Mouse (Mus musculus) adrenal gland, postnatal 25 days (tissue): ENCODE measurements around the gene Cd81. TPM values are rescaled to one million over a fixed set of nuclear protein-coding genes. Genes with fewer than 3 reads are reported as not detected.

Experiments used
- DNase-seq: peaks from one replicate; pipeline ENCODE4 v3.0.0; 2021; ENCODE audit warnings: mixed read lengths
- long read RNA-seq: library from polyadenylated mRNA; stranded (forward); transcript quantifications from one replicate; pipeline ENCODE4 v2.0.0, GENCODE M21; 2021
- total RNA-seq: library from RNA; stranded (reverse); gene quantifications from 2 replicates; pipeline ENCODE4 v1.2.3, GENCODE M21; 2021

Gene Cd81
- 757 and 789 TPM in 2 replicates for total RNA-seq
- long read RNA-seq, transcript Cd81-206 (6 exons, 1,607 nt) = minor isoform, 6 of 1,326 reads
- long read RNA-seq, transcript Cd81-203 (3 exons, 943 nt) = minor isoform, 8 of 1,326 reads
- long read RNA-seq, transcript Cd81-201 (8 exons, 1,533 nt) = major isoform, 1,251 of 1,326 reads
- long read RNA-seq, partial matches to known transcripts = 11 of 1,326 reads
- long read RNA-seq, other reads (novel, unspliced or antisense) = 50 of 1,326 reads

DNA sequence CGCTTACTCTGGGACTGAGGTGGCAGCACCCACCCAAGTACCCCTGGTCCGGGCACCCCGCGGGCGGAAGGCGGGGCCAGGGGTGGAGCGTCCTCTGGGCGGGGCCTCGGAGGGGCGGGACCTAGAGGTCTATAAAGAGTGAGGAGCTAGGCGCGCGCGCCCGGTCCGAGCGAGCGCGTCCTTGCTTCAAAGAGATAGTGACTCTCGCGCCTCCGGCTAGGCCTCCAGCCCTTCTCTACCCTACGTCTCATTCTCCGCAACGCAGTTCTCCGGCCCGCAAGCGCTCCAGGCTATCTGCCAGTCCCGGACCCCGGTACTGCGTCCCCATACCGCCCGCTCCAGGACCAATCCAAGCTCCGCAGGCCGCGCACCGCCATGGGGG, at the start of gene Cd81:
Cd81 (plus strand) TSS at position 114 of the 382 bp plus-strand sequence.
- peak; percentile 91 for DNase-seq

DNA sequence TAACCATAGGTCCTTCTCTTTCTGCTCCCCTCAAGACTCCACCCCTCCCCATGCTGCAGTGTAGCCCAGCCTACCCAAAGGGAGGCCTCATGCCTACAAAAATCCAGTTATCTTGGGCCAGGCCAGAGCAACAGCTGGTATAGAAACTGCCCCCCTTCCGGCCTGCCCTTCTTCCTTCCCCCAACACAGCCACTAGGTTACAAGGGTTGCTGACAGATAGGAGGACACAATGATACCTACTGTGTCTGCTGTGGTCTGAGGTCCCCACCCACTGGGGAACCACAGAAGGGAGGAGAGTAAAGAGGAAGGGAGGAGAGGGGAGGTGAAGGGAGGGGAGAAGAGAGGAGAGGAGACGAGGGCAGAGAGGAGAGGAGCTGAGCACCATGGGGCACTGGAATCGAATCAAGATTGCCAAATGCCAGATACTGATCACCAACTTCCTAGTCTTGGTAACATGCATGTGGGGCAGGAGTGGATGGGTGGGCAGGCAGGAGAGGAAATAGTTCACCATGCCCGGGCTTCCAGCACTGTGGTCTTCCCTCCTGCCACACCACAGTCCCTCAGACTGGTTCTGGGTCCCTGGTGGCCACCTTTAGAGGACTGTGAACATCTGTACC, 47.7 kb upstream of the Cd81 start, which contains the start of gene Tspan32:
Tspan32 (plus strand) TSS at position 320 of the 617 bp plus-strand sequence.
- DNase-seq = no peak

DNA sequence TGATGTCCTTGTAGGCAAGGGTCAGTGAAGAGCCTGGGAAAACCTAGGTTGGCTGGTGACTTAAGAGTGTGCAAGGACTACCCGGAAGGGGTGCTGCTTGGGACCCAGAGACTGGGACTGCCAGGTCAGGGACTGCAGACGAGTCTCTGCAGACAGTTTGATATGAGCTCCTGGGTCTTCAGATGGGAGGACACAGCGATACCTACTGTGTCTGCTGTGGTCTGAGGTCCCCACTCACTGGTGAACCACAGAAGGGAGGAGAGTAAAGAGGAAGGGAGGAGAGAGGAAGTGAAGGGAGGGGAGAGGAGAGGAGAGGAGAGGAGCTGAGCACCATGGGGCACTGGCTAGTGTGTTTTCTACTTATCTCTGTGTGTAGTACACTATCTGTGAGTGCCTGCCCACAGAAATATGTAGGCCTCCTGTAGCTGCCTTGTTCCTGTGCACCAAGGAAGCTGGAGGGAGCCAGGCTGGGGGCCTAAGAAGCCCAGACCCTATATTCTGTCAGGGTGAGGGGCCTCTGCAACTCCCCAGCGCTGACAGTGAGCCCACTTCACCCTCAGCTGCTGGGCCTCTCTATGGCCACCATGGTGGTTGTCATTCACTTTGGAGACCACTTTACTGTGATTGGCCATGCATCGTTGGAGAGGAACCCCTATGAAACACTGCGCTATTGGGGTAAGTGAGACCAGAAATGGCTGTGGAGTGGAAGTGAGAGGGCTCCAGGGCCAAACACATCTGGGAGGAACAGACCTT, 47.0 kb upstream of the Cd81 start:
- DNase-seq = no peak

DNA sequence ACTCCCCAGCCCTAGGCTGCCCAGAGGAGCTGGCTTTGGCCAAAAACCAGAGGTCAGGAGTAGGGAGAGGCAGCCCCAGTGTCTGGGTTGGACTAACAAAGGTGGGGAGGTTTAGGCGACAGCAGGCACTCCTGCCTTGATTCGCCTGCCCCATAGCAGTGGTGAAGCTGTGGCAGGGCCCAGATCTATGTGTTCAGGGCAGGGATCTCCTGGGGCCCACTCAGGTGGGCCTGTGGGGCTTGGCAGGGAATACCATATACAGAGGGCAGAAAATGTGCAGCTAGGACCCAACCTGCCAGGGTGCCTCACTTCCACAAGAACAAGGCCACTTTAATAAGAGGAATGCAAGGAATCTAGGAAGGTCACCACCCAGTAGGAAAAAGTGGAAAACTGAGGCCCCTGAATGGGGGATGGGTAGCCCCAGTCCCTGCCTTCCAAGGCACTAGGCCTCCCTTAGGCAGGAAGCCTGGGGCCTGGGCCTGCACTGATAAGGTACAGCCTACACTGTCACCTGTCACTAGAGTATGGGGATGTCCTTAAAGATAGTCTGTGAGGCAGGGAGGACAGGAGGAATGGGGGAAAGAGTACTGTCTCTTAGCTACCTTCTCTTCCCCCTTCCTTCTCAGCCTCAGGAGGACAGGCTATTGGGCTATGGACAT, 46.3 kb upstream of the Cd81 start:
- no peak for DNase-seq

DNA sequence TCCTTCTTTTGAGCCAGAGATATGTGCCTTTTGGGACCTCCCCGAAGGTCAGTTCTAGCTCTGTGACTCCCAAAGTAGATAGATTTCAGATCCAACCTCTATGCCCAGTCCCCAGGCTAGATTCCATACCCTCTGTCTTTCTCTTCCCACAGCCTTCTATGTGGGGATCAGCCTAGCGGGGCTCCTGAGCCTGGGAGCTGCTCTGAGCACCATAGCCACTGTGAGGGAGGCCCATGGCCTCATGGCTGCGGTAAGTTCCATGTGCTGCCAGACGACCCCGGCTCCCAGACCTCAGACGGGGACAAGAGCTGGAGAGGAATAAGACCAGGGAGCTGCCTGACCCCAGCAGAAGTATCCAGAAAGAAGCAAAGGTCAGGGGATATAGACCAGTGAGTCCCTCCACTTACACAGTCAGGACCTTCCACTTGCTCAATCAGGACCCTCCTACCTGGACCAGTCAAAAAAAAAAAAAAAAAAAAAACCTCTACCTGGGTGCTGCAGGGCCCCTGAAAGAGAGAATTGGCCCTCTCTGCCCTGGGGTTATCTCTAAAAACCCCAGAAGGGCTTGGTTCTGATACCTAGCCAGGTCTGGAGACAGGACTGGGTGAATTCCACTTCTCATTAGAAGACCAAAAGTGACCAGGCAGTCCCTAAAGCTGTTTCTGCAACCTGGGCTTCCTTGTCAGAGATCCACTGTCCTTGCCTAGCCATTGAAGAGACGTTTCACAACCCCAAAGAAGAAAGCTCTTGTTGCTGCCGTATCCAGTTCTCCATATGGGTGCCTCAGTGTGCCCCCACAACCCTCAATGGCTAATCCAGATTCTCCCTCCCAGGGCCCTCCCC, 45.6 kb upstream of the Cd81 start:
- DNase-seq = no peak

DNA sequence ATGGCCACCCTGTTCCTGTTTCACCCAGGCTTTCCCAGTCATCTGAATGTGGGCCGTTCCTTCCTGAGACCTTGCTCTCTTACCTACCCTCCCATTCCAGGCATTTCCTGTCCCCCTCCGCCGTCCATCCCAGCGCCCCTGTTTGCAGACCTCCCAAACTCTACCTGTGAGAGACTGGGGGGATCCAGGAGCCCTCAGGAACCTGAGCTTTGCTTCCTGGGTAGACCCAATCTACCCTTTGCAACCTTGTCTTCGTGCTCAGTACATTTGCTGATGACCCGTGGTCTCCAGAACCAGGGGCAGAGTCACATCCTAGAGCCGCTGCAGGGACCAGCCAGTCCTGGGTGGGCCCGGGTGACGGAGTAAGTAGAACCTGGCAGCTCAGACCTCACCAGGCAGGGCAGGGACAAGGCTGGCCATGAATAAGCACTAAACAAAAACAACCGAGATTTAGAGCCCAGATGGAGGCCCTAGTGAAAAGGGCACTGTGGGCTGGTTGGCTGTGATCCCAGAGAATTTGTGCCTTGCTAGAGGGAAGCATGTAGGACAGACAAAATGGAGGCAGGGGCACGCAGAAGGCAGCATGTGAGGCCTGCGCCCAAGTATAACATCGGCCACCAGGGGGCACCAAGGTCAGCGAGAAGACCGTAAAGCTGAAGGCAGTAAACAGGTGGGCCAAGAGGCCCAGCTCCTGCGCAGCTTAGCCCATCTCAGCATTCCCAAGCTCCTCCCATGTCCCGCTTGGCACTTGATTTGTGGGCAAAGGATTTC, 44.8 kb upstream of the Cd81 start:
- DNase-seq = peak; percentile 95

DNA sequence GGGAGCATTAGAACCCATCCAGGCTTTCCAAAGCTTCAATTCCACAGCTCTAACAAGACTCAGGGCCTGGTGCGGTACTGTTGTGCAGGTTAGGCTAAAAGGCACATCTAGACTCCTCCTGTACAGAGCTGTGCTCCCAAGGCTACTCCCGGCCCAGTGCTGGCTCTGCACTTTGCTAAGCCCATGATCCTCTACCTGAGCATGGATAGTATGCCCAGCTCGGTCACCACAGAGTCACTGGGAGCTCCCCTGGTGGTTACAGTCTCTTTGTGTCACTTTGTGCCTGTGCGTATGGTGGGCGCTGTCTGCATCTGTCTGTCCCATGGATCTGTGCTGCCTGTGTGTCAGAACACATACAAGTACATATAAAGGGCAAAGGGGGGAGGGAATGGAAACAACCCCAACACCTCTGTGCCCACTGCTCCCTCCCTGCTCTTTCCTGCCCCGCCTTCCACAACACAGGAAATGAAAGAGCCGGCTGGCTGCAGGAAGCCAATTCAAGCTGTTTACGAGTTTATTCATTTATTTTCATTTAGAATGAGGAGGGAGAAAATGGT, 44.1 kb upstream of the Cd81 start:
- no peak for DNase-seq

DNA sequence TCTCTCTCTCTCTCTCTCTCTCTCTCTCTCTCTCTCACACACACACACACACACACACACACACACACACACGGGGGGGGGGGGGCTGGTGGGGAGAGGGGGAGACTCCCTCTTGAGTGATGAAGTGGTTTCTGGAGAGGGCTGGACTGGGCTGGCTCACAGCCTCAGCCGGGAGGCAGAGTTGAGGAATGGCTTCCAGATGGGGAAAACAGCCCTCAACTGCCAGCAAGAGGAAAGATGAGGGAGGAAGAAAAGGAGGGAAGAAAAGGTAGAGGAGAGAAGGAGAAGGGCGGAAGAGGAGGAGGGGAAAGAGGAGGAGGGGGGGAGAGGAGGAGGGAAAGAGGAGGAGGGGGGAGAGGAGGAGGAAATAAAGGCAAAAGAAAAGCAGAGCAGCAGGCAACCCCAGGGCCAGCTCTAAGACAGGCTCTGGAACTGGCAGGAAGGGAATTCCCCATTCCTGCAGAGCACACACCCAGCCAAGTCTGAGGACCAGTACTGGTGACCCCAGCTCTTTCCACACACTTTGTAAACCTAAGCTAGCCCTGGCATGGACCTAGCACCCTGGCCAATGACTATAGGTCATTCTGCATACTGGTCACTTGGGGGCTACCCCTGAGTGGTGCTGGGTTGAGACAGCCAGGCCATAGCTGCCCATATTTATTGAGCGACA, 43.4 kb upstream of the Cd81 start:
- no peak for DNase-seq

DNA sequence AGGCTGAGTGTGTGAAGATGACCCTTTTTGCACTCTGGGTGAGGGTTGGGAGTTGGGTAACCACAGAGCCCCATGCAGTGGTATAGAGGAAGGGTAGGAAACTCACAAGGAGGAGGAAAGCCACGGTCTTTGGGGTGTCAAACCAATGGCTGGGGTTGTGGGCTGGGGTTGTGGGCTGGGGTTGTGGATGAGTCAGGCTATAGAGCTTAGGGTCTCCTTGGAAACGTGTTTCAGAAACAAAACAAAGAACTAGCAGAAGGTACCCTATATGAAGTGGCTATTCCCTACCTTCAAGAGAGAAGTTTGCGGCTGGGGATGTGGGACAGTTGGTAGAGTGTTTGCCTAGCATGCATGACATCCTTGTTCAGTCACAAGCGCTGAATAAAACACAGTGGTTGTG, 42.5 kb upstream of the Cd81 start:
- DNase-seq = no peak

DNA sequence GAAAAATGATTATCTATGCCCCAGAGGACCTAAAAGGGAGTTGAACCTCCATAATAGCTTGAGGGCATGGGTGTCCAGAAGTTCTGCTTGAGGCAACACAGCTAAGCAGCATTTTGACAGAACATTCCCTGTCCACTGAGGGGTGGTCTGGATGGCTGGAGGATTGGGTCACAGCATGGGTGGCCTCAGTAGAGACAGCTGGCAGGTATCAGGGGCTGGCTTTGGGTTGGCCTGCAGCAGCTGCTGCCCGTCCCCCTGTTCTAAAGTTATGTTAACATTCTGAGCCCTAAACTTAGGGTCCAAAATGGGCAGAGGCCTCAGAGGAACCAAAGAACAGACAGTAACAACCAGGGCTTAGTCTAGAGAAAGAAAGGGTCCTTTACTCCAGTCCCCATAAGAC, 41.3 kb upstream of the Cd81 start:
- DNase-seq = no peak

DNA sequence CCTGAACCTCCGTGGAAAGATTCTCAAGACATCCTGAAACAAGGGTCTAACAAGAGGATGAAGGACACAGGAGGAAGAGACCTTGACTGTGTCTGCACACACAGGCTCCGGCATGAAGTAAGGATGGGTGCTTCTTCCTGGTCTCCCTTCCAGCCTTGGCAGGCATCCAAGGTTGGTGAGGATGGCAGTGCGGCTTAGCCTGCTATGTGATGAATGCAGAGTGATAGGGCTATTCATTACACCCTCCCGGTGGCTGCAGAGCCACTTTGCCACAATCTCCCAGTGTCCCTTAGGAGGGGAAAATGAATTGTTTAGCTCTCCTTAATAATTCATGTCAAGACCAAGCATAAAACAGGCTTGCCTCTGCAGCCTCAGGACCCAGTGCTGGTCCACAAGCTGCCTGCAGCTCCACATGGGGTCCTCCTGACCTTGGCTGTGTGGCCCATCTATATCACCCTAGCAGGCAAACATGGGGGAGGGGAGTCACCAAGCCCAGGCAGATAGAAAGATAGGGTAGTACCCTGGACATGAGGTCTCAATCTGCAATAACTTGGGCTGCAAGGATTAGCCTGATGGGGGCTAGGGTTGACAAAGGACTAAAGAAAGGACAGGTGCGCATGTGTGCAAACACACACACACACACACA, 40.2 kb upstream of the Cd81 start:
- peak; percentile 61 for DNase-seq

DNA sequence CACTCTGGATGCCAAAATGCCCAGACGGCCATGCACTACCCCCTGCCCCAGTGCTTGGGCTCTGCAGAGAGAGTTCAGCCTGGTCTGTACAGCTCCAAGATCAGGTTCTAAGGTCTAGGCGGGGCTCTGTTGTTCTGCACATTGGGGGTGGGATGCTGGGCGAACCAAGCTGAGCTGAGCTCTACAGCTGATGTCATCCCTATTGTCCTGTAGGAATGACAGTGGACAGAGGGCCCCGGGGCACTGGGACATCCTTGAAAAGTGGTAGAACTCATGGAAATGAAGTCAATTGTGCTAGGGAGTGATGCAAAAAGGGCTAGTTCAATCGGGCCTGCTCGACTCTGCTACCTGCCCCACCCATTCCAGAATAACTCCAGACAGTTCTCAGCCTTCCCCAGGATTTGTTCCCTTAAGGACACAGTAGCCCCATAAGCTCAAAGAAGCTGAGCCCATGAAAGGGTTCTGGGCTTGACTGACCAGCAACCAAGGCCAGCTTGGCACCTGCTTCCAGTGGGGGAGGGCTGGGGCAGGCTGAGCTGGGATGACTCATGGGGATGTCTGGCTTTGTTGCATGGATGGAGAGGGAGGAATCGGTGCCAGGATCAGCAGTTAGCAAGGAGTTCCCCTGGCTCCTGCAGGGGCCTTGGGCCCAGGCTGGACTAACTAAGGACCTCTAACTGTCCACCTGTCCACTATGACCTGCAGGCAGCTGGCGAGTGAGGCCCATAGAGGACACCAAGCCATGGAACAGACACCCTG, 38.9 kb upstream of the Cd81 start:
- DNase-seq = peak; percentile 87

DNA sequence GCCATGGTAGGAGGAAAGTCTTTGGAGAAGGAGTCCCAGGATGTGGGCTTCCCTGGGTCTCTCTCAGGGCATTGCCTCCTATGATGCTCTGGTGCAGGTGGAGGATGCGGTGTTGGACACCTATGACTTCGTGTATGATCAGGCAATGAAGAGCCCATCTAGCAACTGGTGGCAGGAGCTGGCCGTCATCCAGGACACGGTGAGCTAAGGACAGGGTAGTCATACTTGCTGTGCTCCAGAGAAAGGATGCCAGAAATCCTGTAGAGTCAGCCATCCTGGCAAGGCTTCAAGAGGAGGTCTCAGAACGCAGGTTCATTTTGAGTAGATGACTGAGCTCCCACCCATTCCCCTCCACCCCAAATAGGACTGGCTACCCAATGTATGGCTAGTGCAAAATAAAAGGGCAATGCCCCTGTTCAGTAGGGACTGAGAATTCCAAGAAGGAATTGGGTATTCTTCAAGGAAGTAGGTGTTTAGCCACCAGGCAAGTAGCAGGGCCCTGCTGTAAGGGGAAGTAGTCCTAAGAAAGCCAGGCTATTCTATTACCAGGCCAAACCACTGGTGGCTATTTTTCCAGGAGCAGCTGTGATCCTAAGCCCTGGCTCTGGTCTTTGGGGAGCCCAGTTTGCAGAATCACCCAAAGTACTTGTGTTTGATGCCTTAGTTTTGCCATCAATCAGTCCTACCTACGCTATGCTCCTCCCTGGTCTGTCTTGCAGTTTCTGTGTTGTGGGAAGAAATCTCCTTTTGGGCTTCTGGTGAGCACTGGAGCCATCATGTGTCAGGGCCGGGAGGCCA, 37.5 kb upstream of the Cd81 start:
- DNase-seq = peak; percentile 81

DNA sequence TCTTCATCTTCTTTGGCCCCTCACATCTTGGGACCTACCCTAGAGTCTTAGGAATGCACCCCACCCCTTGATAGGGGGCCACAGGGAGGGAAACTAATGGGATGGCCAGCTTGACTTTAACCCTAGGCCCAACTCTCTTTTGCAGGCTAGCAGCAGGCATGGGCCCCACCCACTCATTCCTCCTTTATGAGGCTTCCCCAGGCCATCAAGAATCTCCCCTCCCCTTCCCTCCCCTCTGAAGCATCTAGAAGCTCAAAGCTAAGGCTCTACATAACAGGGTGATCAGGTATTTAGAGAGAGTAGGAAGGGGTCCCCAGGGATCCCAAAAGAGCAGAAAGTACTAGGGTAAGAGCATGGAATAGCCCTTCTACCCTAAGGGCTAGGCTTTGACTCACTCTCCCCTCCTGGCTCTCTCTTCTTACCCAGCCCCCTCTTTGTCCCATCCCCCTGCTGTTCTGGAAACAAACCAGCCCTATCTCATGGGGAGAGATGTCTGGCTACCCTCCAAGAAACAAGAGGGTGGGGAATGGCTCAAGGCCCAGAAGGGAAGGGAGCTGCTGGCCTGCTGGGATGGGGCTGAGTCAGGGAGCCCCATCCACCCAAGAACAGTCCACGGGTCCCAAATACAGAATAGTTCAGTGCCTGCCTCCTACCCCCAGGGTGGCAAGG, 36.6 kb upstream of the Cd81 start:
- peak; percentile 64 for DNase-seq

DNA sequence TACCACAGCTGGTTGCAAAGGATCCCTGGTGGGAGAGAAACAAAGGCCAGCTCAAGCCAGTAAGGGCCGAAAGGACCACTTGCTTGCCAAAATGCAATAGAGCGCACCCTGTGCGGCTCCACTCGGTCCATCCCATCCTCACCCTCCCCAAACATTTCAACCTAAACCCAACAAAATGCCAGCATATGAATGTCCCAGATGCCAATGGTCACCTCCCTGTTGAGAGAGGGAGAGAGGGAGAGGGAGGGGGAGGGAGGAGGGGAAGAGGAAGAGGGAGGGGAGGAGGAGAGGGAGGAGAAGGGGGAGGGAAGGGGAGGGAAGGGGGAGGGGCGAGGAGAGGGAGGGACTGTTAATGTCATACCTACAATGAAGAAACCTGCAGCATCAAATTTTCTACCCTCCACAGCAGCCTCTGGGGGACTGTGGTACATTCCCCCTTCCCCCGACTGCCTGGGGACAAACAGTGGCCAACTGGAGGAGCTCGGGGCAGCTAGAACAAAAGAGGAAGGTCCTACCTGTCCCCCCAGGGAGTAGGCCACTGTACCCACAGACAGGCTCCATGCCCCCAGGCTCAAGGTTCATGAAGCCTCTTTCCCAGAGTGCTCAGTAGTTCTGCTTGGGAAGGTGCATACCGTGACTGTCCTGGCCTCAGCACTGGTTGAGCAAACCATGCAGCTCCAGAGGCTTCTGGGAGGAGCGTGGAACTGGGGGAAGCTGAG, 36.0 kb upstream of the Cd81 start:
- no peak for DNase-seq

DNA sequence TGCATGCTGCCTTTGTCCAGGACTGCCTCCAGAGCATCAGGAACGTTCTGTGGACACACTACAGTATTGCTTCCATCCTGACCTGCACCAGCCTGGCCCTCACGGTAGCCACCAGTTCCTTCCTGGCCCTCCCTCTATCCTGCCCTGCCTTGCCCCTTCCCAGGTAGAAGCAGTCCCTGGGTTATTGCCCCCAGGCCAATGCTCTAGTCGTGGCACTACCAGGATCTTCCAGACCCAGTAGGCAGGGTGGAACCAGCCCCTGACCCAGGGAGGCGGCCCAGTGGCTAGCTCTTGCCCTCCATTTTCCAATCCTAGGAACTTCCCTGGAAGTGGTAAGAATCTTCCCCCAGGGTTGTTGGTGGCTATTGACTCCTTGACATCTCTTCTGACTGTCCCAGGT, 35.4 kb upstream of the Cd81 start:
- DNase-seq = no peak

DNA sequence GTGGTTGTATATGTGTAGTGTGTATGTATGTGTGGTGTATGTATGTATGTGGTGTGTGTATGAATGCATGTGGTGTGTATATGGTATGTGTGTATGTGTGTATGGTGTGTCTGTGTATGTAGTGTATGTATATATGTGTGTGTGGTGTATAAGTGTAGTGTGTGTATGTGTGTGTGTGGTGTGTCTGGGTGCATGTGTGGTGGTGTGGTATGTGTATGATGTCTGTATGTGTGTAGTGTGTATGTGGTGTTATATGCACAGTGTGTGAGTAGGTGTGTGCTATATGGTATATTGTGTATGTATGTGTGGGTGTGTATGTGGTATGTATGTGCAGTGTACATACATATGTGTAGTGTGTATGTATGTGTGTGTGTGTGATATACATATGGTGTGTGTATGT, 32.5 kb upstream of the Cd81 start:
- no peak for DNase-seq
